Mouse (Mus musculus) ES-Bruce4 (cell line): ENCODE data around the gene Capn2. TPM values are rescaled to one million over a fixed set of nuclear protein-coding genes. Genes with fewer than 3 reads are reported as not detected.

ENCODE experiments used
- H3K27ac ChIP-seq: 2 replicates; pipeline ENCODE4 v1.5.1; 2012; ENCODE audit warnings: low read length, inconsistent platforms; ENCODE audit not compliant: insufficient read depth
- H3K27me3 ChIP-seq: 2 replicates; pipeline ENCODE4 v1.6.1; 2012; ENCODE audit warnings: mild to moderate bottlenecking, low read length, inconsistent platforms; ENCODE audit not compliant: control insufficient read depth, poor library complexity, insufficient read depth, severe bottlenecking
- H3K36me3 ChIP-seq: 2 replicates; pipeline ENCODE4 v1.6.1; 2012; ENCODE audit warnings: inconsistent platforms, mild to moderate bottlenecking, low read length, moderate library complexity; ENCODE audit not compliant: control insufficient read depth, poor library complexity, insufficient read depth, severe bottlenecking
- H3K4me1 ChIP-seq: one replicate; pipeline ENCODE4 v1.8.1; 2011; ENCODE audit warnings: low read length; ENCODE audit not compliant: control insufficient read depth, insufficient read depth
- H3K4me3 ChIP-seq: 2 replicates; pipeline ENCODE4 v1.5.1; 2011; ENCODE audit warnings: low read depth, mild to moderate bottlenecking, low read length
- H3K9ac ChIP-seq: 2 replicates; pipeline ENCODE4 v1.6.1; 2012; ENCODE audit warnings: low read depth, mild to moderate bottlenecking, inconsistent platforms; ENCODE audit not compliant: poor library complexity, severe bottlenecking
- H3K9me3 ChIP-seq: replicated peaks from 2 replicates; pipeline ENCODE4 v1.6.1; 2012; ENCODE audit warnings: mild to moderate bottlenecking, low read length, inconsistent platforms; ENCODE audit not compliant: control insufficient read depth, poor library complexity, insufficient read depth, severe bottlenecking
- CTCF ChIP-seq: IDR thresholded peaks from one replicate; pipeline ENCODE4 v1.8.1; 2011; ENCODE audit warnings: low read depth, low read length
- EP300 ChIP-seq: IDR thresholded peaks from 2 replicates; pipeline ENCODE4 v1.6.1; 2011; ENCODE audit warnings: low read depth, low read length; ENCODE audit not compliant: insufficient read depth
- POLR2A ChIP-seq: IDR thresholded peaks from one replicate; pipeline ENCODE4 v1.8.1; 2011; ENCODE audit warnings: low read length; ENCODE audit not compliant: insufficient read depth
- polyA plus RNA-seq: library from polyadenylated mRNA; stranded (reverse); fragments of >200 nt; gene quantifications from 2 replicates; pipeline ENCODE4 v1.2.4, GENCODE M21; 2011; ENCODE audit warnings: low read depth; ENCODE audit not compliant: missing spikeins, insufficient read depth, insufficient read length

The Capn2 gene
- polyA plus RNA-seq, 1 experiment, result 60.5 TPM

GRCm38 (mm10) chr1:182452473-182452872 lies 64.9 kb downstream of the Capn2 start:
- H3K4me3 ChIP-seq, result no peak overlapping the region
- no peak overlapping the region for H3K9ac ChIP-seq
- TF ChIP-seq CTCF (no peak), EP300 (no peak), POLR2A (no peak)
- H3K9me3 ChIP-seq, result no peaks in the 10 kb centered on the region
- no peak overlapping the region for H3K27ac ChIP-seq
- no peaks in the 10 kb centered on the region for H3K27me3 ChIP-seq
- H3K4me1 ChIP-seq, result no peaks in the 10 kb centered on the region
- peaks cover 24% of the 10 kb centered on the region for H3K36me3 ChIP-seq

- Histone ChIP-seq H3K36me3 (peaks cover 22% of the 10 kb centered on the region), H3K4me1 (no peaks in the 10 kb centered on the region), H3K27me3 (no peaks in the 10 kb centered on the region), H3K27ac (no peak overlapping the region), H3K9ac (no peak overlapping the region), H3K4me3 (no peak overlapping the region), H3K9me3 (no peaks in the 10 kb centered on the region)
- TF ChIP-seq POLR2A, result no peak
- TF ChIP-seq EP300, result no peak
- no peak for TF ChIP-seq CTCF
These were observed 69.0 kb downstream of the Capn2 start for GRCm38 (mm10) chr1:182448276-182449035.

DNA sequence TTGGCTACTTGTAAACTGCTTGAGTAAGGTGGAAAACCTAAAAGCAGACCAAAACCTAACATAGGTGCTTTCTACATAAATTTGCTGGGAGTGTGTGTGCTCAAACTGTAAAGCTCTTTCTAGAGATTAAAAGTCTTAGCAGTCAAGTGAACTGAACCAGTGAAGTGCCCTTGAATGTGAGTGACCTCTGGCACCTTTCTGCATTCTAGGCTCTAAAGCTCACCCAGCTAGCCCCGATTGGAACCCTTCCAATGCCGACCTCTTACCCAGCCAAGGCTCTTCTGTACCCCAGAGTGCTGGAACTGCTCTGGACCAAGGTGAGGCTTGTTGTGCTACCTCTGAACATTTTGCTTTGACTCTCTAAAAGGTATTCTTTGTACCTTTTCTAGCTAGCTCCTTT lies 73.3 kb downstream of the Capn2 start:
- Histone ChIP-seq H3K9me3 (no peaks in the 10 kb centered on the region), H3K36me3 (peaks cover 26% of the 10 kb centered on the region), H3K27ac (no peak overlapping the region), H3K9ac (no peak overlapping the region), H3K4me1 (no peaks in the 10 kb centered on the region), H3K27me3 (no peaks in the 10 kb centered on the region), H3K4me3 (no peak overlapping the region)
- TF ChIP-seq POLR2A (no peak), EP300 (no peak), CTCF (no peak)

DNA sequence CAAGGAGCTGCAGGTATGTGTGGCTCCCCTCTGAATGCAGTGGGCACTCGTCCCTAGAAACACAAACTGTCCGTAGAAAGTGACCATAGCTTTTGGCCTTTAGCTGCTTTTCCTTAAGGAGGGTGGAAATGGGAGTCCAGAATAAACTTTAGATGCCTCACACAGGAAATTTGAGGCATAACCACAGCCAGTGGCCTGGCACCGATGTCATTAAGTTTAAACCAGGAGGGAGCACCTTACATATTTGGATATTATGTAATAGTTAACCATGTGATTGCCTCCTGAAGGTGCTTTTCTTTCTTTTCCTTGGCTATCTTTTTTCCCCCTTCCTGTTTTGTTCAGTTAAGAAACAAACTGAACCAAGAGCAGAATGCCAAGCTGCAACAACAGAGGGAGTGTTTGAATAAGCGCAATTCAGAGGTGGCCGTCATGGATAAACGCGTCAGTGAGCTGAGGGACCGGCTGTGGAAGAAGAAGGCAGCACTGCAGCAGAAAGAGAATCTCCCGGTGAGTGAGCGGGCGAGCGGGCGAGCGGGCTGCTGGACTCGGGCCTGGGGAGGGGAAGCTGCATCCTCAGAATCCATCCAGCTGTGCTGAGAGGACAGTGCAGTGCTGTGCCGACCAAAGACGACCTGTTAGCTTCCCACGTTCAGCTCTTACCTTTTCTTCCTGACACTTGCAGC lies 75.5 kb downstream of the Capn2 start:
- Histone ChIP-seq H3K36me3 (peaks cover 19% of the 10 kb centered on the region), H3K9me3 (no peaks in the 10 kb centered on the region), H3K4me3 (no peak overlapping the region), H3K27ac (no peak overlapping the region), H3K27me3 (no peaks in the 10 kb centered on the region), H3K9ac (no peak overlapping the region), H3K4me1 (no peaks in the 10 kb centered on the region)
- TF ChIP-seq POLR2A (no peak), CTCF (no peak), EP300 (no peak)

DNA sequence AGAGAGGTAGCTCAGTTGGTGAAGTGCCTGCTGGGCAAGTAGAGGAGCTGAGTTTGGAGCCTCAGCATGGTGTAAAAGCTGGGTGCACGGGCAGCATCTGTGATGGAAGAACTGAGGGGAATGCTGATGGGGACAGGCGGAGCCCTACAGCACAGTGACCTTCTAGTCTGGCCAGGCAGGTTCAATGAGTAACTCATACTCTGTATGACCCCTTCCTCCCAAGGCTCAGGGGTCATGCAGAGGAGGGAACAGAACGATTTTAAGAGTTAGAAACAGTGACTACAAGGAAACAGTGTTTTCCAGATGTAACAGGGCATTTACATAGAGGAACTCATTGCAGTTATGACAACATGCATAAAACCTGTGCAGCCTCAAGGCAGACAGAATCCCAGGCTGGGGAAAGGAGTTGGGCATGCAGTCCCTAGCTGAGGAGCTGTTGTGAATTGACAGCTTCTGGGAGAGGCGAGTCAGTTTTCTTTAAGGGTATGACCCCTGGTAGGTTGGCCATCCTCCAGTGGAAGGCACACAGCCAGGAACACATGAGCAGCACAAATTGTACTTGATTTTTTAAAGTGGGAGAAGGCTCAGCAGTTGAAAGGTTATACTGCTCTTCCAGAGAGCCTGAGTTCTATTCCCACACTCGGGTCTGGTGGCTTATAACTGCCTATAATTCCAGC lies 77.7 kb downstream of the Capn2 start:
- H3K27ac ChIP-seq, result no peak overlapping the region
- no peaks in the 10 kb centered on the region for H3K4me1 ChIP-seq
- no peaks in the 10 kb centered on the region for H3K27me3 ChIP-seq
- no peak overlapping the region for H3K4me3 ChIP-seq
- H3K9me3 ChIP-seq, result no peaks in the 10 kb centered on the region
- H3K36me3 ChIP-seq, result peaks cover 11% of the 10 kb centered on the region
- H3K9ac ChIP-seq, result no peak overlapping the region
- no peak for TF ChIP-seq CTCF
- no peak for TF ChIP-seq EP300
- no peak for TF ChIP-seq POLR2A

DNA sequence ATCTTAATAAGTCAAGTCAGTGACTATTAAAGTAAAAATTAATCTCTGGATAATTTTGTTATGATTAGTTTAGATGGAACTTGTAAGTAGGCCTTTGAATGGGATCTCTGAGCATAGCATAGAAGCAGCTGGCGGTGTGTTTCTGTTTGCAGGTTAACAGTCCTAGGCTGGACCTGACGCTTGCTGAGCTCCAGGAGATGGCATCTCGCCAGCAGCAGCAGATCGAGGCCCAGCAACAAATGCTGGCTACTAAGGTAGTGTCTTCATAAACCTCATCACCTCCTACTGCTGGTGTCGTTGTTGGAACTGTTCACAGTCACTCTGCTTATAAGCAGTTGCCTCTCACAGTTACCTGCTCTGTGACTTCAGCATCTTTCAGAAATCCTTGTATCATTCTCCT lies 80.7 kb downstream of the Capn2 start:
- Histone ChIP-seq H3K9me3 (no peaks in the 10 kb centered on the region), H3K27me3 (no peaks in the 10 kb centered on the region), H3K36me3 (0 out of 2 replicates have a peak, but pooled peaks cover 3% of the 10 kb centered on the region), H3K4me3 (no peak overlapping the region), H3K27ac (no peak overlapping the region), H3K4me1 (no peaks in the 10 kb centered on the region), H3K9ac (no peak overlapping the region)
- TF ChIP-seq EP300, result no peak
- TF ChIP-seq CTCF, result no peak
- TF ChIP-seq POLR2A, result no peak
